Mouse (Mus musculus) neural tube, embryonic 14.5 days (tissue): Measurements from ENCODE around the gene Shisa2. TPM values are rescaled to one million over a fixed set of nuclear protein-coding genes. Genes with fewer than 3 reads are reported as not detected.

ENCODE experiments used
- ATAC-seq: fragments of 200-750 bp; cut with Nextera tagmentation; 2 replicates; pipeline ENCODE4 v1.8.0; 2017; ENCODE audit warnings: low read depth, mild to moderate bottlenecking, moderate TSS enrichment, moderate library complexity
- H3K27ac ChIP-seq: fragments of 300-500 bp; sonication (generic); 2 replicates; pipeline ENCODE4 v1.5.1; 2014; ENCODE audit warnings: low read depth, mild to moderate bottlenecking, control low read depth, low read length, moderate library complexity, mixed read lengths
- H3K27me3 ChIP-seq: fragments of 300-500 bp; sonication (generic); 2 replicates; pipeline ENCODE4 v1.6.1; 2014; ENCODE audit warnings: low read length; ENCODE audit not compliant: control insufficient read depth, insufficient read depth
- H3K36me3 ChIP-seq: fragments of 300-500 bp; sonication (generic); 2 replicates; pipeline ENCODE4 v1.6.1; 2014; ENCODE audit warnings: low read length, mixed read lengths; ENCODE audit not compliant: control insufficient read depth, insufficient read depth
- H3K4me1 ChIP-seq: fragments of 300-500 bp; sonication (generic); 2 replicates; pipeline ENCODE4 v1.6.1; 2014; ENCODE audit warnings: low read length; ENCODE audit not compliant: control insufficient read depth, insufficient read depth
- H3K4me2 ChIP-seq: fragments of 300-500 bp; sonication (generic); 2 replicates; pipeline ENCODE4 v1.6.1; 2014; ENCODE audit warnings: mild to moderate bottlenecking, low read depth, low read length, control low read depth
- H3K4me3 ChIP-seq: fragments of 300-500 bp; sonication (generic); 2 replicates; pipeline ENCODE4 v1.5.1; 2014; ENCODE audit warnings: low read depth, low read length, control low read depth, mixed read lengths
- H3K9ac ChIP-seq: fragments of 300-500 bp; sonication (generic); replicated peaks from 2 replicates; pipeline ENCODE4 v1.6.1; 2014; ENCODE audit warnings: low read depth, mild to moderate bottlenecking, control low read depth, low read length, mixed read lengths
- H3K9me3 ChIP-seq: fragments of 300-500 bp; sonication (generic); 2 replicates; pipeline ENCODE4 v1.6.1; 2016; ENCODE audit warnings: low read length; ENCODE audit not compliant: control insufficient read depth
- WGBS: fragments of 180-500 bp; shearing (Covaris S2); extraction: QIAGEN DNeasy Blood & Tissue Kit; methylation state at CpG from one replicate; pipeline ENCODE4 v1.1.7; 2014; 5-methylcytosine and 5-hydroxymethylcytosine counted together
- polyA plus RNA-seq: library from polyadenylated mRNA; unstranded; fragments of >200 nt; fragmentation: Nextera tagmentation; extraction: Ambion mirVana; gene quantifications from 2 replicates; pipeline ENCODE4 v1.2.1, GENCODE M21; 2014

Gene Shisa2
- polyA plus RNA-seq, 1 experiment from 2014 or later = 4.6 TPM

DNA sequence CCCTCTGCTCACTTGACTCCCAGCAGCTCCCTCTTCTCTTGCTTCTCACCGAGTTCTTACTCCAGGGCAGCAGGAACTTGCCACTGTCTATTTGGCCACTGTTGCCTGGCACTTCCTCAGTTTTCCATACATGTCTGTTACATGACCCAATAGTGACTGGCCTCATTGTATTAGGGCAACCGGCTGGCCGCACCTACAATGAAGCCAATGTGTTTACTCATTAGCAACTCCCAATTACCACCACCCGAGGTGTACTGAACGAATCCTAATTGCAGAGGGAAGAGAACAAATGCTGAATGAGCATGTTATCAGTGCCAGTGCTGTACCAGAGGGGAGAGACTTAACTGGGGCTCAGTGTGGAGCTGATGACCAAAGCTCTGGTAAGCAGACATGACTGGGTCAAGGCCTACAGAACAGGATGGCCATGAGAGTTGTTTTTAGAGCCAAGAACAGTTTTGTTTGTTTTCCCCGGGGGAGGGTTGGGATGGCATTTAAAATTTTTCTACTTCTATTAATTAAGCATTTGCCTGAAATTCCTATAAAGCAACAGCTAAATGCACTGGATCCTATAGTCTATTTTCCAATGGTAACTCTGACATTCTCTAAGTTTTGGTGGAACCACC, 47.9 kb downstream of the Shisa2 start:
- 72% methylated on average over 6 of the region's 6 CpGs for WGBS
- no peaks in the 10 kb centered on the region for H3K9me3 ChIP-seq

DNA sequence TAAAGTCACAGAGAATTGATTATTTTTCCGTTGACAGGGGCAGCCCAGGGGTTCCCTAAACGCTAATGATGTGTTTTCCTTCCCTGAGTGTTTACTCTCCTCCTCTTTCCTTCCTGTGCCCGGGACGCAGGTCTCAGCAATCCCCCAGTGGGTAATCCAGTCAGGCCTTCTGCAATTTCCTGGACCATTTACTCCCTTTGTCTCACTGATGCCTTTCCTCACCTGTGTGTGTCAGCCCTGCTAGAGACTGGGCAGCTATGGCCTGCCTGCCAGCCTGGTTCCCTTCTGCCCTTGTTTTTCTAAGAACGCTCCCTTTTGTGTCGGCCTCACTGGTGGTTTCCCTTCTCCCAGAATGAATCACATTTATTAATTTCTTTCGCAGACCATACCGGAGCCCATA, 49.4 kb downstream of the Shisa2 start:
- H3K36me3 ChIP-seq = no peaks in the 10 kb centered on the region
- no peak overlapping the region for H3K4me2 ChIP-seq
- H3K4me3 ChIP-seq = no peak overlapping the region
- H3K27ac ChIP-seq = 0 out of 2 replicates have a peak overlapping the region, but pooled peaks have one; percentile 46
- no peaks in the 10 kb centered on the region for H3K9me3 ChIP-seq
- H3K27me3 ChIP-seq = no peaks in the 10 kb centered on the region
- H3K9ac ChIP-seq = no peak overlapping the region
- peaks cover 8% of the 10 kb centered on the region for H3K4me1 ChIP-seq
- WGBS = 18% methylated on average over 8 of the region's 8 CpGs
- peak; percentile 76 for ATAC-seq

More for the DNA sequence above, 47.9 kb downstream of the Shisa2 start:
- H3K27ac ChIP-seq = no peak overlapping the region
- H3K9ac ChIP-seq = no peak overlapping the region
- H3K4me1 ChIP-seq = peaks cover 8% of the 10 kb centered on the region
- no peak for ATAC-seq
- no peaks in the 10 kb centered on the region for H3K36me3 ChIP-seq
- no peak overlapping the region for H3K4me2 ChIP-seq
- no peak overlapping the region for H3K4me3 ChIP-seq
- no peaks in the 10 kb centered on the region for H3K27me3 ChIP-seq

DNA sequence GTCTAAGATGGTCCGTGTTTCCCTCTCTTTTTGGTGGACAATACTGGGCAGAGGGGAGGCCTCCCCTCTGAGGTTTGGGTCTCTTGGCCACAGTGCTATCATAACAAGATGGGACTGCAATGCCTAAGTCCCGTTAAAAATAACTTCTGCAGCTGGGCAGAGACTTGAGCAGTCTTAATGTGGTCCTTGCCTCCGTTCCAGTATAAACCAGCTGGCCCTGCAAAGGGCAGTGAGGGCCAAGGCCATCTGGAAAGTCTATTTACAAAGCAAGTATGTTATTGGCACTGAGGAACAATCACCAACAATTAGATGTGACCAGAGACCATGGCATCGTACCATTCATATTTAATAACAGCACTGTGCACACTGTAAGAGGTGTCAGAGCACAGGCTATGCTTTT, 50.2 kb downstream of the Shisa2 start:
- H3K36me3 ChIP-seq = no peaks in the 10 kb centered on the region
- no peak overlapping the region for H3K27ac ChIP-seq
- ATAC-seq = no peak
- 69% methylated on average over 4 of the region's 4 CpGs for WGBS
- H3K9me3 ChIP-seq = no peaks in the 10 kb centered on the region
- no peak overlapping the region for H3K4me3 ChIP-seq
- no peak overlapping the region for H3K9ac ChIP-seq
- no peak overlapping the region for H3K4me2 ChIP-seq
- H3K27me3 ChIP-seq = no peaks in the 10 kb centered on the region
- H3K4me1 ChIP-seq = peaks cover 8% of the 10 kb centered on the region

DNA sequence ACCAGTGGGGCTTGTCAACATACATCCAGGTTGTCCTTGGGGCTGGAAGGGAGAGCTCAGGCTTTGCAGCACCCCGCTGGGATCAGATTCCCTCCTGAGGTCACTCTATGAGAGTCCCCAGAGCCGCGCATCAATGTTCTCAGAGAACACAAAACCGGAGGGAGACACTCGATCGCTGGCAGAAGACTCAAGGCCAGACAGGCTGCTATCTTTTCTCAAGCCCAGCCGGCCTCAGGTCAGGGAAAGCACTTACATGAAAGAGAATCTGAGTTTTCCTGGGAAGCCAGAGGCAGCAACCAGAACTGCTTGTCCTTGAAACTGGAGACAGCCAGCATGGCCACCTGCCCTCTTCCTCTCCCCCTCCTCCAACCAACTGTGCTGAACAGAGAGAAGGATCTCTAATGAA, 52.5 kb downstream of the Shisa2 start:
- Histone ChIP-seq H3K36me3 (no peaks in the 10 kb centered on the region), H3K4me3 (no peak overlapping the region), H3K9ac (no peak overlapping the region), H3K27ac (no peak overlapping the region), H3K4me2 (no peak overlapping the region), H3K4me1 (peaks cover 8% of the 10 kb centered on the region), H3K9me3 (no peaks in the 10 kb centered on the region), H3K27me3 (no peaks in the 10 kb centered on the region)
- 76% methylated on average over 7 of the region's 7 CpGs for WGBS
- ATAC-seq = no peak

Other genes with a start within 250 kb of the Shisa2 start
- 0.28 and 0.31 TPM in 2 replicates for gene Phf11c, start 229.9 kb upstream of the Shisa2 start, polyA plus RNA-seq
- gene Setdb2, start 184.4 kb upstream of the Shisa2 start, polyA plus RNA-seq = 6.5 and 8.8 TPM in 2 replicates
- 20.3 and 23.8 TPM in 2 replicates for gene Cab39l, start 184.3 kb upstream of the Shisa2 start, polyA plus RNA-seq
- gene Cdadc1, start 27.3 kb upstream of the Shisa2 start, polyA plus RNA-seq = 38.3 and 40.3 TPM in 2 replicates